Mouse (Mus musculus) T-helper 2 cell (primary cell): Measurements from ENCODE around the gene Atpaf1.

Experiments
- in situ Hi-C: fragments of 300-600 bp; cut with MboI, MseI; formaldehyde crosslinking; loops from one replicate; pipeline ENCODE4 v1.15.1; 2025; ENCODE audit warnings: high pct_unique_total_duplicates

The Atpaf1 gene

GRCm38 (mm10) chr4:115799981-115800380 is 15.4 kb downstream of the Atpaf1 start:
- in situ Hi-C loops: no loop called here

DNA sequence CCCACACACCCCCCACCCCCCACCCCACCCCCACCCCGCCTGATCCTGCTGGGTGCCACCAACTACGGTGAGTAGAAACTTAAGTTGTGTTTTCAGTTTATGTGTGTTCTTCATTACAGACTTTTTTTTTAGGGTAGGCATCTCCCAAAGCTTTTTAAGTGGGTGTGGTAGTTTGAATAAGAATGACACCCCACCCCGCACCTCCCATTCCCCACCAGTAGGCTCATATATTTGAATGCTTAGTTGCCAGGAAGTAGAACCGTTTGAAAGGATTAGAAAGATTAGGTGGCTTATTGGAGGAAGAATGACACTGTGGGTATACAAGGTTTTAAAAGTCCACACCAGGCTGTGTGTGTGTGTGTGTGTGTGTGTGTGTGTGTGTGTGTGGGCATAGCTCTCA is 27.7 kb downstream of the Atpaf1 start:
- in situ Hi-C loops: no loop called here

DNA sequence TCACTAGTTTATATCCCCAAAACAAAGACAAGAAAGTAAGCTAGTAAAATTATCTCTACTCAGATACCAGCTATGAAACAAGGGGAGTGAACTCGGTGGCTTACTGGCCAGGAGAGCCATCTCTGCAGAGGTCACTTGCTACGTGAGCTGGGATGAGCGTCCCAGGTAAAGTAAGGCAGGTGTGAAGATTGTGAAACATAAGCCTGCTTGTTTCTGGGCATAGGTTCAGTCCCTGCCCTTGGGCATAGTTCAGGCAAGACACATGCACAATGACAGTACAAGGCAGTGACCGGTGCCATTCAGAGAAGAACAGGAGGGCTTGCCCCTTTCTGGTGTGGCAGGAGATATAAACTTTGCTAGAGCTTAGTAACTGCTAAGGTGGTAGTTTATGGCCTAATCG is 31.0 kb downstream of the Atpaf1 start:
- in situ Hi-C loops: no loop called here

DNA sequence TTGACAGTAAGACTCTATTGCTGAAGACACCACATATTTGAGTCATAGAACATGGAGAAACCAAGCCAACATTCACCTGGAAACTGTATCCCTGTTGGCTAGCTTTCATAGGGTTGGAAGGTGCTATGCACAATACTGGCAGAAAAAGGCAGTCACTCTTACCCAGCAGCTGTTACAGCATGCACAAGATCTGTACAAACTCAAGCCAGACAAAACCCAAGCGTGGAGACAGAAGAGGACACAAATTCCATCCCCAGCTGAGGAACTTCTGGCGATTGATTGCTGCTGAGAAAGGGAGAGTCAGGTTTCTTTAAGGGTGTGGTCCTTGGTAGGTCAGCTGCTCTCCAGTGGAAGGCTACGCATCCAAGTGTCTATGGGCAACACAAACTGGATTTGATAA is 35.6 kb downstream of the Atpaf1 start:
- in situ Hi-C loops: no loop called here

DNA sequence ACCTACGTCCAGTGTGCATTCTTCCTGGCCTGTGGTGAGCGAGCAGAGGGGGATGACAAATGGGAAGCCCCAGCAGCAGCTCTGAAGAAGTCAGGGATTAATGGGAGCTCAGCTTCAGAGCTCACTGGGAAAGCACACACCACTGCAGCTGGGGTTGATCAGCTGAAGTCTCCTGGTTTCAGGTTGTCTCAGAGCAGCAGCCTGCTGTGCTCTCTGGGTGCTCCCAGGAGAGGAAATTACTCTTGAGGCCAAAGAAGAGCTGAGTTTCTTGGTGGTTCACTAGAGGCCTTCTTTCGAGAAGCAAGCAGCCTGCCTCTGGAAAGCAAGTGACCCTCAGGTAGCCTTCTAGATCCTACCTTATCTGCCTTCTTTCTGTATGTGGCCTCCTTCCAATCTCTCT is 36.3 kb downstream of the Atpaf1 start:
- in situ Hi-C loops: no loop called here

GRCm38 (mm10) chr4:115821431-115821830 is 36.8 kb downstream of the Atpaf1 start:
- in situ Hi-C loops: no loop called here

DNA sequence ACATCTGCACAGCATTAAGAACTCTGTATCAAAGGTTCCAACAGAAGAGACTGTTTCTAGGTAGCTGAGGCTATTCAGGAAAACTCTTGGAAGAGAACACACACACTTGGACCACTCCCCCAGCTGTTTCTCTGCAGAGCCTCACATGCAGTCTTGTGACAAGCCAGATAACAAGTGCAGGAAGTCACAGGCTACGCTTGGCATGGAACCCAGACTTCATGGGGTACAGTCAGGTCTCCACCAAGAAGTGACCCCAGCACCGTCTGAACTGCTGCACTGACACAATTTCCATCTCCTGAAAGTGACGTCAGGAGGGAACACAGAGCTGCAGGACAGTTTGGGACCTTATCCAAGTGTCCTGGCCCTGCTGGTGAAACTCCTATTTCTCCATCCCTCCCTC is 37.3 kb downstream of the Atpaf1 start:
- in situ Hi-C loops: no loop called here

GRCm38 (mm10) chr4:115824178-115824577 is 39.6 kb downstream of the Atpaf1 start:
- in situ Hi-C loops: no loop called here

DNA sequence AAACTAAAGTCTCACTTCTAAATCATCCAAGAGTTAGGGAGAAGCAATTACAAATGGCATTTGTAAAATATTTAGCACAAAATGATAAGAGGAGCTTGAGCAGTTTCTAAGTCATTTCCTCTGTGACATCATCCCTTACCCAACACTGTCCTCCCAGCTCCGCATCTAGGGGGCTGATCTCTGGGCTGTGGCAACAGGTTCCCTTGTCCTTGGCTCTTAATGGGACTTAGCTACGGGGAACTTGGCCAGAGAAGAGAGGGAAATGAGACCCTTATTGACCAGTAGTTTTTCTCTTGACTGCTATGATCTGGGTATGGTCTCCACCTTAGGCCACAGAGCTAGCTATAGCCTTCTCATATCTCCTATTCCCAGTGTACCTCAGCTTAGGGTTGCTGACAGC is 40.7 kb downstream of the Atpaf1 start:
- in situ Hi-C loops: no loop called here

DNA sequence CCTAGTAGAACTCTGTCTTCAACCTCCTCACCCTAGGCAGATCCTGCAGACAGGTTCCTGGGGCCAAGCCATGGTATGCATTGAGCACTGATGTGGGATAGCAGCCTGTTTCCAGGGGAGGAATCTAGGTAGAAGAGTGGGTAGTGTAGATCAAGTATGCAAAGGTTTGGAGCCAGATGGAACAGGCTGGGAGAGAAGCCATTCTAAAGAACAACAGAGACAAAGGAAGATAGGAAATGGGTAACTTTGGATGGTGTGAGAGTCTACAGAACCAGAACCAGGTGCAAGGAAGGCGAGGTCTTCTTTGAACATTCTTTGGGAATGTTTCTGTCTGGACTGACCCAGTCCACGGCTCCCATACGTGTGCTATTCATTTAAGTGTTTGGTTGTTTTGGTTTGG is 42.5 kb downstream of the Atpaf1 start:
- in situ Hi-C loops: no loop called here

DNA sequence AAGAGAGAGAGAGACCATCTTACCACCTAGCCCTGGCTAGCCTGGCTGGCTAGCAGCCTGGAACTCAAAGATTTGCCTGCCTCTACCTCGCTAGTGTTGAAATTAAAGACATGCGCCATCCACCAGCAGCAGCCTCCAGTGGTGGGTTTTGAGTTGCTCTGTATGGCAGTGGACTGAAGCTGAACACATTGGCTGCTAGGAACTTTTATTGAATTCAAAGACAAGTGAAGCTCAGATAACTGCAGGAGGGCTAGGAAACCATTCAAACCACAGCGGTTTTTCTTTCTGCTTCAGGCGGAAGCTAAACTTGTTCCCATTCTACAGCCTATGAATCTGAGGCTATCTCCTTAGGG is 42.9 kb downstream of the Atpaf1 start:
- in situ Hi-C loops: no loop called here

DNA sequence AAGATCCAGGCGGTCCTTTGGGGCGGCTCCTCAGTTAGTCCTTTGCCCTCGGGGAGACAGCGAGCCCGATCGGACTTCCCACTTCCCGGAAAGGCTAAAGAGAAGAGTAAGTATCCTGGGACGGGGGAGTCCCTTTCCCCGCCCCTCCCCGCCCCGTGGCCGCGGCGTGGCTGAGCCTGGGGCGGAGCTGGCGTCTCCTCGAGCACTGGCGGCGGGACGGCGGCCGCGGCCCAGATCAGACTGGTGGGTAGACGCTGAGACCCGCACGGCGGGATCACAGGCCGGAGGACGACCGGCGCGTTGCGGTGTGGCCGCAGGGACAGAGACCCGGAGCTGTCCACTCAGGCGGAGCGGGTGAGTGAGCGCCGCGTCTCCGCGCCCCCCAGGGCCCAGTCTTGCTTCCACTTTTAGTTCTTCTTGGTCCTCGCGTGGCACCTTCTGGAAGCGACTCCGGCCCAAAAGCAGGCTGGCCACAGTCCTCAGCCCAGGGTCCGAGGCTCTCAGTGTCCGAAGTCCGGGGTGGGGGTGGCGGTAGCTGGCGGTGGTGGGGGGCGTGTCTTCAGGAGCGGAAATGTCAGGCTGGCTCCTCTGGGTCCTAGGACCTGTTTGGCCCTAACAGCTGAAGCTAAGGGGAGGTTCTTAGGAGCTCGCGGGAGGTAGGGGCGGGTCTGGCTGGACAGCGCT is 43.4 kb downstream of the Atpaf1 start, which contains the start of gene Mob3c:
Gene Mob3c (plus strand): TSS at position 205 of the 684 bp plus-strand sequence.
- in situ Hi-C loops: no loop called here

DNA sequence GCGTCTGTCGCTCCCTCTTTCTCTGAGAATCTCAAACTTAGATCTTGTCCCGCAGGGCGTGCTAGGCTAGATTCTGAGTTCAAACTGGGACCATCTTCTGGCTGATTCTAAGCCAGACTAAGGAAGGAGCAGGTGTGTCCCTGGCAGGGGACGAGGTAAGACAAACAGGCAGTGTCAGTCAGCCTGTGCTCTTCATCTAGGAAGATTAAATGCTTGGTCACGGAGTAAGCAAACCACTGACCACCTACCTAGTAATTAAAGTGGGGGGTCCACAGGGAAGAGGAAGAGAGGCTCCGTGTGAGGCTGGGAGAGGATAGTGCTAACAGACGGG is 43.9 kb downstream of the Atpaf1 start:
- in situ Hi-C loops: no loop called here

DNA sequence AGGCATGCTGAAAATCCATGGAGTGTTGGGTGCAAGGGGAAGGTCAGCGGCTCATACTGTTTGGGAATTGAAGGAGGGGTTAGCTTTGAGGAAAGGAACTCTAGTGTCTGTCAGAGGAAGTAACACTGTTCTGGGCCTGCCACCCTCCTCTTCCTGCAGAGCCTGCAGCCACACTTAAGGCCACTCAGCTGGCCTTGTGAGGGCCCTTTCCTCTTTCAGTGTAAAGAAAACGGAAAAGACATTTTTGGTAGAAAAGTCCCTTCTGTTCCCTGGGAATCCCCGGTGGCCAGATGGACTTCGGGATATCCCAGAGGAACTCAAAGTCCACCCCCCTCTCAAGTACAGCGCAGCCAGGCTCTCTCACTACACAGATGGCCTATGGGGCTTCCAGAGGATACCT is 45.9 kb downstream of the Atpaf1 start:
- in situ Hi-C loops: loop anchor here (5.0 to 10.0 kb wide), 2 partner anchors 88 to 724 kb away; partner anchors contain the start of genes Gpbp1l1 and Tmem69

- in situ Hi-C loops: loop anchor here (5.0 to 10.0 kb wide), 2 partner anchors 89 to 724 kb away; partner anchors contain the start of genes Gpbp1l1 and Tmem69
Observed at GRCm38 (mm10) chr4:115831221-115831620, 46.6 kb downstream of the Atpaf1 start.

DNA sequence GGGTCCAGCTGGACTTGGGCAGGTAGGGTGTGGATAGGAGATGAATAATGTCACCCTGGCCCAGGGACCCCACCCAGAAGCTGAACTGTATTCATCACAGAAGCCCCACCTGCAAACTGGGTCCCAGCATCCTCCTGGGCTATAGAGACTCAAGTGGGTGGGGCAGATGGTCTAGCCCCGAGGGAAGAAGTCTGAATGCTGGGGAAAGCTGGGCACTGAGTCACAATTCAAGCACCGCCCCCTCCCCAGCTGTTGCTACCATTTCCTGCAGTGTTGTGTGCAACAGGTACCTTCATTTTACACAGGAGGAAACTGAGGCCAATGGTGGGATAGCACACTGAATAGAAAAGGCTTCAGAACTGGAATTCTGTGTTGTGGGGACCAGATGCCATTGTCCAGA is 47.4 kb downstream of the Atpaf1 start:
- in situ Hi-C loops: loop anchor here (5.0 to 10.0 kb wide), 2 partner anchors 90 to 723 kb away; partner anchors contain the start of genes Gpbp1l1 and Tmem69

DNA sequence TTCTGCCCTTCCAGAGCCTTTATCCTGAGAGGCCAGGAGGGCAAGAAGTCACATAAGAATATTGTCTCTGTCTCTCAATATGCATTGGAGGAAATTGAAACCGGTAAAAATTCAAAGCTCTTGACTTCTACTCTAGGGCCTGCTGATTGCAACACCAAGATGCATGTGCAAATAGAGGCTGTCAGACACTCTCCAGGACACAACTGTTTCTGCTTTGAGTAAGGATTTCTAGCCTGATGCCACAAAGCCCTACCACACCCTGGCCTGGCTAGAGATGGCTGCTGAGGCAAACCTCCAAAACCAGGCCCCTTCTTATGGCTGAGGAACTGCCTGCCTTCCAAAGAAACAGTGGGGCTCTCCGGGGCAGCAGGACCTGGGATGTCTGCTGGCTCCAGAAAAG is 51.0 kb downstream of the Atpaf1 start:
- in situ Hi-C loops: loop anchor here (10.0 kb wide), 1 partner anchor 719 kb away; the partner anchor contains the start of genes Gpbp1l1 and Tmem69

DNA sequence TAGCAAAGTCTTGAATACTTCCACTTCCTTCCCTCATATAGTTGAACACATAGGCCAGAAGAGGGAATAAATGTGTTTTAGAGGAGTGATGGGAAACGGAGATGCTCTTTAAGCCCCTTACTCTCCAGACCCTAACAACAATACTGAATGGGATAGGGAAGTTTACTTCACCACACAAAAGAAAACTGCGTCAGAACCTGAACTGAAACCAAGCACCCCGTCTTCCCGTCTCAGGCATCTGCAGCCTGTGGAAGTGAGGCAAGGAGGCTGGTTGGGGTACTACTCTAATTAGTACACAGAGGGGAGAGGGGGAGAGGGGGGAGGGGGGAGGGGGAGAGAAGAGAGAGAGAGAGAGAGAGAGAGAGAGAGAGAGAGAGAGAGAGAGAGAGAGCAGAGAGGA is 53.6 kb downstream of the Atpaf1 start:
- in situ Hi-C loops: loop anchor here (10.0 kb wide), 1 partner anchor 717 kb away; the partner anchor contains the start of genes Gpbp1l1 and Tmem69

DNA sequence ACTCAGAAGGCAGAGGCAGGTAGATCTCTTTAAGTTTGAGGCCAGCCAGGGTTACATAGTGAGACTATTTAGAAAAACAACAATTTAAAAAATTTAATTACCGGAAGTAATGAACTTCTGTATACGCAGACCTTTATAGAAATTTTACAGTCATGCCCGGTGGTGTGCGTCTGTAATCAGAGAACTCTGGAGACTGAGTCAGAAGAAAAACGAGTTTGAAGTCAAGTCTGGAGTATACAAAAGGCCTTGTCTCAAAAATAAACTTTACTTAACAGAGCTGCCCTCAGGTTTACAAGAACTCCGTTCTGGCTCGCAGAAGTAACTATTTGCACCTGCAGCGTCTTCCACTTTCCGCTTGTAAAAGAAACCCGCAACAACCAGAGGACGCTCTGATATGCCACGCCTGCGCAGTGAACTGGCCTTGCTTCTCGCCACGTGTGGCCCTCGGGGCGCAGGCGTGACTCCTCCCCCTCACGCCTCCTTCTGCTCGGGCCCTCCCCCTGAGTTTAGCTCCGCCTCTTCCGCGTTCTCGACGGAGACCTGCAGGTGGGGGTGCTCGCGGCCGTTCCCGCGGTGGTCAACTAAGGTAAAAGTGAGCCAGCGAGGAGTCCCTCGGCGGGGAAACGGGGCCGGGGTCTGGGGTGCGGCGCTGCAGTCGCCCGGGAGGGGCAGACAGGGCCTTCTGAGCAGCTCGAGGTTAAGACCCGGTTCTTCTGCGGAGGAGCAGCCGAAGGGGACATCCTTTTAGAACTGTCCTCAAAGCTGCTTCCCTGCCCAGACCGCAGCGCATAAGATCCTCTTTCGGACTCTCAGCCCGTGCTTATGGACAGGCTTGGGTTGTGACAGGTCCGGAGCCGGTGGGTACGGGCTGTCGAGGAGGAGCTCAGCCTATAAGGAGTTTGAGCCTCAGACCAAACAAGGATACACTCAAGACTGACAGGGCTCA is 54.4 kb downstream of the Atpaf1 start, which contains the start of gene Mknk1:
Gene Mknk1 (plus strand): TSS at position 503 of the 946 bp plus-strand sequence.
- in situ Hi-C loops: loop anchor here (10.0 kb wide), 1 partner anchor 716 kb away; the partner anchor contains the start of genes Gpbp1l1 and Tmem69

GRCm38 (mm10) chr4:115839956-115840355 is 55.3 kb downstream of the Atpaf1 start:
- in situ Hi-C loops: loop anchor here (10.0 kb wide), 1 partner anchor 715 kb away; the partner anchor contains the start of genes Gpbp1l1 and Tmem69

DNA sequence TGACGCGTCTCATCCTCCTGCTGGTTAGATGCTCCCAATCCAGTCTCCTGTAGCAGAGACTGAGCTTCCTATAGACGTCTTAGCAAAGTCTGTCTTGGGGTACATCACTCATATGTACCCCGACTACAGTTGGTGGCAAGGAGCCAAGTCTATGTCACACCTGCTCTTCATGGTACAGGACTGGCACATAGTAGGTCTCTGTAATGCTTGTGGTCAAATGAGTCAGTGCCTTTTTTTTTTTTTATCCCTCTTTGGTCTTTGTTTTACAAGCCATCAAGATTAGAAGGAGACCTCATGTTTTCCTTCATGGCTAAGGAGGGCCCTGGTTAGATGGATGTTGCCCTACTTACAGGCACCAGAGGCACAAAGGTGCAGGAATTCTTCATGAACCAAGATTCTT is 56.2 kb downstream of the Atpaf1 start:
- in situ Hi-C loops: no loop called here

DNA sequence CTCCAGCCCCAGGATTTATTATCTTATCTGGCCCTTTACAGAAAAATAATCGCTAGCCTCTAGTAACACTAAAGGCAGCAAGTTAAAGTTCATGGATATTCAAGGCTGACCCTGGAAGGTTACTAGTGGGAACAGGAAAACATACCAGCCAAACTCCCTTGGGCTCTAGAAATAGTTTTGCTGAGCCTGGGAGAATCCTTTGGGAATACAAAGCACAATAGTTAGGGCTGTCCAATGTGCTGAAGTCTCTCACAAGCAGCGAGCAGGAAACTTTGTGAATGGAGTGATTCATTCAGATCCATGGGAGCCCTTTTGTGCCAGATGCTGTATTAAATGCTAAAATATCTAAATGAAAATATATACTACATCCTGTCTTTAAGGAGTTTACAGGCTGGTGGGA is 62.0 kb downstream of the Atpaf1 start:
- in situ Hi-C loops: no loop called here
